Mouse (Mus musculus) cerebellum, adult 9-10 months (tissue): ENCODE results near the gene Gm8050.
A peak's percentile ranks its signal among the peaks of the same experiment; 100 is the strongest.
"Not testable (repeated sequence)": the region's sequence is repeated elsewhere in the genome, so short reads cannot be mapped to it uniquely, and the experiment has no call there.

Source experiments
- DNase-seq: peaks from one replicate; pipeline ENCODE4 v3.0.0; 2022

Gene Gm8050

DNA sequence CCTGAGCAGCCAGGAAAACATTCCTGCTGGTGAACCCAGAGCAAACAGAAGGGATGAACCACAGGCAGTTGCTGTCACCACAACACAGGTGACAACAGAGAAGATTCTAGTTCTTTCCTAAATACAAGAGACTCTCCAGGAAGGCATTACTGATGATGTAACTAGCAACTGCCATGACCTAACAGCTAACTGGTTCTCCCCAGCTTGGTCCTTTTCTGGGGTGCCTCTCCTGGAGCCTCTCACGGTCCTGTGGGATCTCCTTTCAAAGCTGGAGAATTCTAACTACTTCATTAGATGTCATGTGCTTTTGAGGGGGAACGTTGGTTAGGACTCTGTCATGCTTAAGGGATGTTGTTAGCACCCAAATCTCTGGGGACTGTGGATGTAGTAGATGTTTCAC lies at the start of gene Gm8050:
Gene Gm8050, minus strand, starts transcription at position 101 of the 400 bp plus-strand sequence.
- DNase-seq, result not testable (repeated sequence)

DNA sequence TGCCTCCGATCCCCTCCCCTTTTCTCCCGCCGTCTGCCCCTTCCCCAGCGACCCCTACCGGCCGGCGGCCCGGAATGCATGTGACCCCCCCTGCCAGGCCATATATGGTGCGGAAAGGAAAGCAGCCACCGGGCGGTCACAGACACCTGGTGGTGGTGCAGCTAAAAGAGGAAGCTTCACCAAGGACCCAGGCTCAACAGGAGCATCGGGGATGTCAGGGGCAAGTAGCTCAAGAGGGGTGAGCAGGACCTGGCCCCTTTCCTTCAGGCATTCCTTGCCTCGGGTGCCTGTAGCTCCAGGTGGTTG lies 37.1 kb upstream of the Gm8050 start:
- peak; percentile 1 for DNase-seq

DNA sequence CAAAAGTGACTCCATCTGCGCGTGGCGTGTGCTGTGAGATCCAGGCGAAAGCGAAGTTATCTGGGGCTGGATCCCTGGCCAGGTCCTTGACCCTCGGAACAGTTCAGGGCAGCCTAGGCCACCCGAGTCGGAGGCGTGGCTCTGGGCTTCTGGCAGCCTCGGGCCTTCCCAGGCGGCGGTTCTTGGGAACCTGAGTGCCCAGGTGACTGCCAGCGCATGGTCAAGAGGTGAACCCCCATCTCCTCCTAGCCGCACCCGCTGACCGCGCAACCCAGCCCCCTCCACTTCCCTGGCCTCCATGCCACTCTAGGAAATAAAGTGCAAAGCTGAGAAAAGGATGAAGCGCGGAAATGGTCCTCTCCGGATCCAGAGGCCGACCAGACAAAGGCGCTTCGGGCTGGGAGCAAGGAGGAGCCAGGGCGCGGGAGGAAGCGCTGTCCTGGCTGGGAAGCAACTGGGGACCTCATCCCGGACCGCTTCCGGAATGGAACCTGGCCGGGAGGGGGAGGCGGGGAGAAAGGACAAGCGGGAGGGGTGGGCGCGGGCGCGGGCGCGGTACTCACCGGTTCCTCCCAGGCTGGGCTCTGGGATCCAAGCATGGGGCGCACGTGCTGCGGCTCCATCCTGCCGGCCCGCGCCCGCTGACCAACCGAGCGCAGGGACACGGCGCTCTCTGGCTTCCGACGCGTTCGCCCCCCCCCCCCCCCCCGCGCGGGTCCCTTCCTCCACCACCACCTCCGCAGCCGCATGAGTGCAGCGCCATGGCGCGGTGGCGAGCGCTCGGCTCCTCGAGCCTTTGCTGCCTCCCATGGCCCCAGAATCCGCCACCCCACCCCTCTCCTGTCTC lies 36.6 kb upstream of the Gm8050 start:
- DNase-seq, result not testable (repeated sequence)

DNA sequence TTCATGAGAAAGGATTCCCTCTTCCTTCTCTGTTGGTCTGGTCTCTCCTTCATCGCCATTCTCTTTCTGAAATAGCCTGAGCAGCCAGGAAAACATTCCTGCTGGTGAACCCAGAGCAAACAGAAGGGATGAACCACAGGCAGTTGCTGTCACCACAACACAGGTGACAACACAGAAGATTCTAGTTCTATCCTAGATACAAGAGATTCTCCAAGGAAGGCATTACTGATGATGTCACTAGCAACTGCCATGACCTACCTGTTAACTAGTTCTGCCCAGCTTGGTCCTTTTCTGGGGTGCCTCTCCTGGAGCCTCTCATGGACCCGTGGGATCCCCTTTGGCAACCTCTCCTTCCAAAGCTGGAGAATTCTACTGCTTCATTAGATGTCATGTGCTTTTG lies 22.2 kb upstream of the Gm8050 start, which contains the start of gene Gm3636:
Gene Gm3636, minus strand, starts transcription at position 101 of the 400 bp plus-strand sequence.
- not testable (repeated sequence) for DNase-seq

DNA sequence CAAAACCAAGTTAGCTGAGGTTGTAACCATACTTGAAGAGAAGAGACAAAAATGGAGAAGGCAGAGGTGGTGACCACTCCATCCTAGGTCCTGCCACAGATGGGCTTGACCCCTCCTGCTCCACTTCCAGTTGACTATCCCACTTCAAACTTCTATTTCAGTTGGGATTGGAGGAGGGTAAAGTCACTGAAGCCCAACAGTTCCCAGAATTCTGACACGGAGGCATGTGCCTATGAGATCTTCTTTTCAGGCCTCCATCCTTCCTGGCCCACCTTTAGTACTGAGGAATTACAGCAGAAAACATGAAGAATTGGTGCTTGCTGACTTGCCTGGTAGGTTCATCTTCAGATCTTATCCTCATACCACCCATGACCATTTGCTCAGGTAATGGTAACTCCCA lies 36.0 kb downstream of the Gm8050 start, which contains the start of gene Gm10251:
Gene Gm10251, minus strand, starts transcription at position 101 of the 400 bp plus-strand sequence.
- not testable (repeated sequence) for DNase-seq
